Mouse (Mus musculus) lung, postnatal 36 days (tissue): ENCODE results near the gene Krtap9-3.

Source experiments
- DNase-seq: peaks from one replicate; pipeline ENCODE4 v3.0.0; 2022; ENCODE audit warnings: mixed read lengths

Krtap9-3 gene

DNA sequence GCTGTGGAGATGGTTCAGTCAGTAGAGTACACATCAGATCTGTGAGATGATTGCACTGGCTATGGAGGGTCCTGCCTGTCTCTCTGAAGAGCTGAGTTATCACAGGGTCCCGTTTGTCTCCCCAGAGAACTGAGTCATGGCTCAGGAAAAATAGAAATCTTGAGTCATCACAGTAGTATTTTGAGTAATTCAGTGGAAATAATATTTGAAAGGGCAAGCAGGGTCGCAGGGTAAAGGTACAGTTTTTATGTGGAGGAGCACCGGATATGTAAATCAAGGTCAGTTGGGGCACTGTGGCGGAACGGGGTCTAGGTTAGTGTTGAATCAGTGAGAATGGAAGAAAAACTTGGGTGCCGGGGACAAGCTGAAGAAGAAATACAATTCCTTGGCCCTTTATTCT is 35.3 kb downstream of the Krtap9-3 start:
- no peak for DNase-seq

DNA sequence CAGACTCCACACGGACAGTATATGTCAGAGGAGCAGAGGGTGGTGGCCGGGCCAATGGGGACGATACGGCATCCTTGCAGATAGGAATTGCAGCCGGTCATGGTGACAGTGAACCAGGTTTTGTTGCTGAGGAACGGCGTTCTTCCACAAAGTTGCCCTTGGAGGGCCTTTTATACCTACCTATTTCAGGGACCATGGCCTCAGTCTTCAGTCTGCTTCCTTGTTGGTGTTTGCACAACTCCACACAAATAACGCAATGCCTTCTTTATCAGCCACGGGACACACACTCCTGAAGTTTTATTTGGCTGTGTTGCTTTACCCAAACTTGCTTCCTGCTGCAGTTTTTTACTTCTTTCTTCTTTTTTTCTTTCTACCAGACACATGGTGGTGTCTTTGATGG is 38.5 kb downstream of the Krtap9-3 start, which contains the start of gene Gm11939:
Gm11939 (minus strand) TSS at position 101 of the 400 bp plus-strand sequence.
- DNase-seq: no peak

DNA sequence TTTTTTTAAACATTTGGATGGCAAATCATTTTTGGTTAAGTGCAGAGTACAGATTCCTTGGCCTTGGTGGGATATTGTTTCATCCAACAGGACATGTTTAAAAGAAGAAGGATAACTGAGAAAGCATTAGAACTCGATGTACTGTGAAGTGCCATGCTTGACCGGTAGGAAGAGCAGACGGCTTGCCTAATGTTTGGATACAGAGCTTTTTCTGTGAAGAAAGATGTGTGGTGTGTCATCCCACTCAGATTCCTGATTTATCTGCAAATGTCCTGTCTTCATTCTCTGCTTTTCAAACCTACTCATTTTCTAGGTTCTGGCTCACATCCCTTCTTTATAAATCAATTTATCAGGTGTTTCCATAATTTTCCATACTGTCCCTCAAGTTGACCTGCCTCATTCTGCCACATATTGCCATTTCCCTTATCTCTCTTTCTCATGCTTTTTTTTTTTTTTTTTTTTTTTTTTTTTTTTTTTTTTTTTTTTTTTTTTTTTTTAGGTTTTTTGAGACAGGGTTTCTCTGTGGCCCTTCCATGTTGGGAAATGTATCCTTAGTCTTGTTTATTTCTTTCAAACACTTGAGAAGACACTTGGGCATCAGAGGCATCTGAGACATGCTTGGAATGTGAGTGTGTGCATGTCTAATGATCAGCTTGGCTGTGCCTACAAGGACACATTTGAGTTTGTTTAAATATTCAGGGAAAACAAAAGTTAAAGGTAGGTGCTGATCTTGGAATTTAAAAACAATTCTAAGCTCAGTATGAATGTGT is 39.7 kb downstream of the Krtap9-3 start:
- DNase-seq: peak; percentile 5

DNA sequence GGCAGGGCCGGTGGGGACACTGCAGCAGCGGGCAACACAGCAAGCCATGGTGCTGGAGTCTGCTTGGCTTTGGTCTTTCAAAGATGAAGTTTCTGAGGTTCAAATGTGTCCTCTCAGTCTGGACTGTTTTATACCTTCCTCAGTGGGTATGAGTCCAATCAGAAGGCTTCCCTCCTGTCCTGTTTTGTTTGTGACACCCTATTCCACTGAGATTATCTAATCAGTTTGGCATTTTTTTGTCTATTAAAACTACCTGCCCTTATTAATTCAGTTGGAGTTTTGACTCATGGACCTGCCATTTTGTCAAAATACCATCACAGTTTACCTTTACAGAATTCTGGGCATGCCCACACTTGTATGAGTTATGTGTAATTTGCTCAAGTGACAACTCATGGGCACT is 41.2 kb downstream of the Krtap9-3 start, which contains the start of gene Krtap3-2:
Krtap3-2 (minus strand) TSS at position 101 of the 400 bp plus-strand sequence.
- DNase-seq: no peak

DNA sequence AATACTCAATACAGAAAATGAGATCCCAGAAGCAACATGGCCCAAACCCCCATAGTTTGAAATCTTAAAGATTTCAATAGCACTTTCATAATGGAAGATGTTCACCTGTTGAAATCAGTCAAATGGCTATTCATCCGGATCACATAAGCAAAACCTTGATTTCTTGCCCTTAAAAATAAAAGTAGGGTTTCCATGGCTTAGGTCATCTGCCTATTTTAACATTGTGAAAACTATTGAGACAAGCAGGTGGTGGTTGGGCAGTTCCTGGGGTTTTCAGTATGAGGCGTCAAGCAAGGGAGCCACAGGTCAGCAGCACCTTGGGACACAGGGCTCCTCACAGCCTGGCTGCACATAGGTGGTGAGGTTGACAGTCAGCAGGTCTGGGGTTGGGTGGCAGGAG is 41.7 kb downstream of the Krtap9-3 start:
- no peak for DNase-seq

DNA sequence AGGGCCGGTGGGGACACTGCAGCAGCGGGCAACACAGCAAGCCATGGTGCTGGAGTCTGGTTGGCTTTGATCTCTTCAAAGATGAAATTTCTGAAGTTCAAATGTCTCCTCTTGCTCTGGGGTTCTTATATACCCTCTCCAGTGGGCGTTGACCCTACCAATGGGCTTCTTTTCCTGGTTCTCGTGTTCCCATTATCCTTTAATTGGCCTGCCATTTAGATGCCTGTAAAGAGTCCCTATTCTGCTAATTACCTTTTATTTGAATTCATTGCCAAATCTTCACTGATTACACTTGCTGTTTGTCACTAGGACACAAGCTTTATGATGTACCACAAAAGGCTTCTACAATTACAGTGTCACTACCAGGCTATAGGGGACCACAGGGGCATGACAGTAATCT is 47.1 kb downstream of the Krtap9-3 start, which contains the start of gene Krtap3-3:
Krtap3-3 (minus strand) TSS at position 101 of the 400 bp plus-strand sequence.
- DNase-seq: no peak

DNA sequence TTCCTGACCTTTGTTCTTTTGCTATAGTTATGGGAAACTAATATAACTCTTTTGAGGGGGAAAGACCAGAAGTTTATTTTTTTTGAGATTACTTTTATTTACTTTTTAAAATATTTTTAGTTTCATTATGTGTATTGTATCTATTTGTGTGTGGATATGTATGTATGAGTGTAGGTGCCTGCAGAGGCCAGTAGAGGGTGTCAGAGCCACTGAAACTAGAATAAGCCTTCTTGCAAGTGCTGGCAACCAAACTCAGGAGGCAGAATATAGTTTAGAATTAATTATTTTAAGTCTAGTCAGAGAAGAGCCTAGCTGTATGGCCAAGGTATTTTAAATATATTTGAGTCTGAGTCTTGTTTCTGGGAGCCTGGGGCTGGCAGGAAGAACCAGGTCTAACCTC is 50.0 kb downstream of the Krtap9-3 start:
- no peak for DNase-seq
